Mouse (Mus musculus) kidney, postnatal 25 days (tissue): ENCODE results near the gene Fbln2.

ENCODE experiments used
- DNase-seq, 2 experiments: peaks; one replicate each; pipeline ENCODE4 v3.0.0; 2021; ENCODE audit warnings: mixed read lengths in 2 of 2

Fbln2 gene

DNA sequence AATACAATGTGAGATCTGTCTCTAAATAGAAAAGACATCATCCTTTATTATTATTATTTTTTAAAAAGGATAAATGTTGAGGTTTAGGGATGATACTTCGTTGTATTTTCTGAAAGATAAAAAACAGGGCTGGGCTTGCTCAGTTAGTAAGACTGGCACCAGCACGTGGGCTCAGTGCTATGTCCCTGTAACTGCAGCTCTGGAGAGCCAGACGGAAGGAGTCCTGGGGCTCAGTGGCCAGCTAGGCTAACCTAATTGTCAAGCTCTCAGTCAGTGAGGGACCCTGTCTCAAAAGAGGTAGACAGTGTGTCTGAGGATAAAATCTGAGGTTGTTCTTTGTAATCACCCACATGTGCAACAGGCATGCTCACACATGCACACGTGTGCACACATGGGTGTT is 19.3 kb downstream of the Fbln2 start:
- no peak for DNase-seq

DNA sequence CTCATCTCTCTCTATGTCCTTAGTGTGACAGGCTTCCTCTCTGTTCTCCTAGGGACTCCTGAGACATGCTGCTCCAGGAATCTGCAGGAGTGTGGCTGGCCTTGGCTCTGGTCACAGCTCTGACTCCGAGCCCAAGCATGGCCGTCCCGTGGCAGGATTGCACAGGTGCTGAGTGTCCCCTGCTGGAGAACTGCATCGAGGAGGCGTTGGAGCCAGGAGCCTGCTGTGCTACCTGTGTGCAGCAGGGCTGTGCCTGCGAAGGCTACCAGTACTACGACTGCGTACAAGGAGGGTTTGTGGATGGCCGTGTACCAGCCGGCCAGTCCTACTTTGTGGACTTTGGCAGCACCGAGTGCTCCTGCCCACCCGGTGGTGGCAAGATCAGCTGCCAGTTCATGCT is 20.8 kb downstream of the Fbln2 start:
- no peak for DNase-seq

DNA sequence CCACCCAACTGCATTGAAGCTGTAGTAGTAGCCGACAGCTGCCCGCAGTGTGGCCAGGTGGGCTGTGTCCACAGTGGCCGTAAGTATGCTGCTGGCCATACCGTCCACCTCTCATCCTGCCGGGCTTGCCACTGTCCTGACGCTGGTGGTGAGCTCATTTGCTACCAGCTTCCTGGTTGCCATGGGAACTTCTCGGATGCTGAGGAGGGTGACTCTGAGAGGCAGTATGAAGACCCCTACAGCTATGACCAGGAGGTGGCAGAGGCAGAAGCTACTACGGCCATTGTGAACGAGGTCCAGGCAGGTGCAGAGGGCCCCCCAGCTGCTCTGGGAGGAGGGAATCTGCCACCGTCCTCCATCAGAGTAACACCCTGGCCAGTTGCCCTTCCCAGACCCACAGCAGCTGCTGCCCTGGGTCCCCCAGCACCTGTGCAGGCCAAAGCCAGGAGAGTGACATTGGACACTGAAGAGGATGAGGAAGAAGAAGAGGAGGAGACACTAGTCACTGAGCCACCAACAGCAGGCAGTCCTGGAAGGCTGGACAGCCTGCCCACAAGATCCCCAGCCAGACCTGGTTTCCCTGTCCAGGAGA is 21.3 kb downstream of the Fbln2 start:
- DNase-seq, result no peak

DNA sequence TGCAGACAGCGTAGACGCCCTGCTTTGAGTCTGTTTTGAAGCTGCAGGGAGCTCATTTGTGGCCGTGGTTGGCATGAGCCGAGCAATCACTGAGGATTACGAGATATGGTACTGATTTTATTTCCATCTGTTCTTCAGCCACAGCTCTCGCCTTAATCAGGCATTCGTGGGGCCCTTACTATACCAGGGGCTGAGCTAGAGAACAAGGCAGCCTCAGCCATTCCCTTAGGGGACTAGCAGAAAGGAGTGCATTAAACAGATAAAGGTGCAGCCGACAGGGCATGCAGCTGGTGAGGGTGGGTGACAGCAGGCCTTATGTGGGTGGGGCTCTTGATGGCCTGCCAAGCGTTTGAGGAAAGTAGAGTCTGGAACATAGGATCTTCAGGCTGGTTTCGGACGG is 23.8 kb downstream of the Fbln2 start:
- no peak for DNase-seq

DNA sequence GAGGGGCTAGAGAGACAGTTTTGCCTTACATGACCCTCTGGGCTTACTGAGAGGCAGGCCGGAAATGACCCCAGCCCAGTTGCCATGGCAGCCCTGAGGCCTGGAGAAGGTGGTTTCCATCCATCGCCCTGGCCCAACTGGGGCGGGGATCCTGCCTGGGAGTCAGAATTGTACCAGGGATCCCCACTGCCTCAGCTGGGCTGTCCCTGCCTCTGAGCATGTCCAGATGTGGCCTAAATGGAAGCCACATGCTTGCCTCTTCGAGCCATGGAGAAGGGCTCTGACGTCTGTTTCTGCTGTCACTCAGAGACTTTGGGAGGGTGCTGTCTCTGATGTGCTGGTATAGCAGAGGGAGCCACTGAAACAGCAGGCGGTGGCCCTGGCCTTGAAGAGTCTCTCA is 24.2 kb downstream of the Fbln2 start:
- DNase-seq, result no peak

DNA sequence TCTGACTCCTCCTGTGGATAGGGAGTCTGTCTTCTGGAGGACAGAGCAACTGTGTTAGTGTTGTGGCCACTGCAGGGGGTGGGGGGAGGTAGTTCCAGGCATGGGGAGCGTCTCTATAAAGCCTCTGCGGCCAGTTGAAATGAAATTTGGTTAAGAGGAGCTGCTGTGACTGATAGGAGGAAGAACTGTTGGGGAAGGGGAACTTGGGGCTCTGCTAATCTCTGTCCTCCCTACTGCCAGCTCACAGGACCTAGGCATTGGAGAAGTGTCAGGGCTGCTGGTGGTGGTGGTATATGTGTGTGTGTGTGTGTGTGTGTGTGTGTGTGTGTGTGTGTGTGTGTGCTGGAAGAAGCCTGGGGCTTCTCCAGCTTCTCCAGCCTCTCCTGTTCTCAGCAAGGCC is 25.0 kb downstream of the Fbln2 start:
- no peak for DNase-seq

DNA sequence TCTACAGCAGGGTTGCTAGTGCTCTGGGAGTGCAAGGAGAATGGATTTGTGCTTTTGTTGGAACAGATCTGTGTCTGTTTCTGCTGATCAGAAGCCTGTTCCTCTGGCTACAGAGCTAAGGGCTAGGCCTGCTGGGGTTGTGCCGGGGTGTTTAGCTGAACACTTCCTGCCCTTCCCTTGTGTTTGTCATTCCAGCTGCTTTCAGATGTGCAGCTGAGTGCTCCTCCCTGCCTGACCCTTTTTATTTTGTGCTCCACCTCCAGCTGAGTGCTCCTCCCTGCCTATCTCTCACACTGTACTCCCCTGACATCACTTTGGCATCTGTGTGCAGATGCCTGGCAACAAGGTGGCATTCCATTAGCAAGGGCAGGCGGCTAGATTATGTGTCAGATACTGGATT is 28.3 kb downstream of the Fbln2 start:
- DNase-seq, result no peak

DNA sequence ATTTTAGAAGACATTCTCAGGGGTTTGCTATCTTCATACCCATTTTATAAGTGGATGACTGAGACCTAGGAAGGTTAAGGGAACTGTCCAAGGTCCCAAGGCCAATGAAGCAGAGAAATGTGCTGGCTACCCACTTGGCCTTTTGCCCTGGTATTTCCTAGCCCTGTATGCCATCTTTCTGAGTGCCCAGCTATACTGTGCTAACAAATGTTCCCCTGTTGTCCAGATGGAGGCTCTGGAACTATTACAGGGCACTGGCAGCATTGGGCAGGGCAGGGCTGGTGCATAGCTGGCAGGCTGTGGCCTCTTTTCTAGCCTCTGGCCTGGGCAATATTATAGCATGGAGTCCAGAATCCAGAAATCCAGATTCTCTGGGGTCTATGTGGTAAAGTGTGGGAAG is 28.7 kb downstream of the Fbln2 start:
- no peak for DNase-seq

DNA sequence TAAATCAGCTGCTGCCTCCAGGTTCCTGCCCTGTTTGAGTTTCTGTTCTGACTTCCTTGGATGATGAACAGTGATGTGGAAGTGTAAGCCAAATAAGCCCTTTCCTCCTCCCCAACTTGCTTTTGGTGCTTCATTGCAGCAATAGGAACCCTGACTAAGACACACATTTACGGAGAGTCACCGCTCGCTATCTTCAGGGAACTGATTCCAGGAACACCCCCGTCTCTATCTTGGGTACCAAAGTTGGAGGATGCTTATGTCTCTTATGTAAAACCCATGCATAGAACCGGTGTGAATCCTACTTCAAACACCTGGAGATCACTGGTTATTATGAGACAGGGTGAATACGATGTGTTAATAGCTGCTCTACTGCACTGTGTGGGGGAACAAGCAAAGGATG is 31.1 kb downstream of the Fbln2 start:
- no peak for DNase-seq

DNA sequence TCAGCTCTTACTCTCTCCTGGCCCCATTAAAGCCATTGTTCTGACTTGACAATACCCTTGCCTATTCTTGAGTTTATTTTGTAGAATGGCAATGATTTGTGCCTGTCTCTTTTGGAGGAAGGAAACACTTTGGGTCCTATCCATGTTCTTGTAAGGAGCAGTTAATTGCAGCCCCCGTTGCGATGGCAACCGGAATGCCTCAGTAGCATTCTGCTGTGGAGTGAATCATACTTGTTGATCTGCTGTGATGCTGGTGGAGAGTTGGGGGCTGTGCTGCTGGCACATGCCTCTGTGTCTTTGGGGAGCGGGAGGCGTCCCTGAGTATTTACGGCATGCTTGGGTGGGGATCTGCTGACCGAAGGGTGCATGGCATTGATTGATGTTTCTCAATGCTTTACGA is 32.1 kb downstream of the Fbln2 start:
- DNase-seq, result no peak

DNA sequence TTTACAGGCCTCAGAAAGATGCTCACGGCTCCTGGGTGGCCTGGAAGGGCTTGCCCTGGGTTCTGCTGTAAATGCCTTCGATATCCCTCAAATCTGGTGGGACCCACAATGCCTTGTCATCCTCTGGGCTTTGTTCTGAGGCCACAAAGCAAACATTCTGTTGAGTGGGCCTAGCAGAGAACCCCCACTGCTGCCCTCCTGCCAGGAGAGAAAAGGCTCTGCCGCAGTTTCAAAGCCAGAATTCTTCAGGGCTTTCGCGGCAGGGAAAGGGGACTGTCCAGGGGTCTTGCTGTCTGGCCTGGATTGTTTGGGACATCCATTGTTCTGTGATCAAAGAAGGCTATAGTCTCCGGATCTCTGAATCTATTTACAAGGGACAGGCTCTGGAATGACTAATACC is 33.1 kb downstream of the Fbln2 start:
- no peak for DNase-seq

DNA sequence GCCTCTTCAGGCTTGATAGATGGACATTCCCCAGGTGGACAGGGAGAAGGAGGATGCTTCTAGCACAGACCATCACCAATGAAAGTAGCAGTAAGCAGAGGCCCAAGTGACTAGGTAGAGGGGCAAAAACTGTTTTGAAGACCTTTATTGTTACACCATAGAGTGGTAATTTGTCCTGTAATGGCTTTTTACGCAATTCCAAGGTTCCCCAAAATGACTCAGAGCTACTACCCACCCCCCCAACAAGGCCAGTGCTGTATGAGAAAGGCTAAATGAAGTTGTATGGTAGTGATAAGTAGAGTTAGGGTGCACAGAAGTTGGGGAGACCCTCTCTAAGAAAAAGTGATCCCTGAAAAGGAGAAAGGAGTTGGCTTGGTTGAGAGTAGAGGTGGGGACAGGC is 35.1 kb downstream of the Fbln2 start:
- DNase-seq, result no peak

DNA sequence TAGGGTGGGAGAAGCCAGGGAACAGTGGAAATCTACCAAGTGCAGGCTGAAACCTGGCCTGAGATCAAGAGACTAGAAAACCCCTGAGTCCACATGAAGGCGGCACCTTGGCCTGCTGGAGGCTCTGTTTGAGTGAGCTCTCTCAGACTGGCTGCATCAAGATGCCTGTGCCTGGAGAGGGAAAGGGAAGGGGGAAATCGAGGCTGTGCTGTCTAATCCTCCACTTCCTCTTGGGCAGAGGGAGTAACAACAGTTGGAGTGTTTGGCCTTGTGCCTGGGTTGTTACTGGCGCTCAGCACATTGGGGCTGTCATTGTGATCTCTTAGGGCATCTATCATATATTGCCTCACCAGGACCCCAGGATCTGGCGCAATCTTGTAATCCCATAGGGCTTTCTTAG is 36.4 kb downstream of the Fbln2 start:
- peak in 1 of 2 experiments; percentile 14 for DNase-seq

DNA sequence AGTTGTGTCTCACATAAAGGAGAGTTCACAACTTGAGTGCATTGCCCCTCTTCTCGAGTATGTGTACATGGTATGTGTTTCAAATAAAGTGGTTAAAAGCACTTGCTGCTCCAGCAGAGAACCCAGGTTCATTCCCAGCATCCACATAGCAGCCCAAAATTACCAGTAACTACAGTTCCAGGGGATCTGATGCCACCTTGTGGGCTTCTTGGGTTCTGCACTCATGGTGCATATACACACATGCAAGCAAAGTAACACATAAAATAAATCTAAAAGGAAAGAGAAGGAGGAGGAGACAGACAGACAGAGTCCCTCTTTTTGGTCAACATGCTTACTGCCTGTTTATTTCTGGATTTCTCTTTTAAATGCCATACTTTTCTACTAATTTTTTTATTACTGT is 37.5 kb downstream of the Fbln2 start:
- no peak for DNase-seq

DNA sequence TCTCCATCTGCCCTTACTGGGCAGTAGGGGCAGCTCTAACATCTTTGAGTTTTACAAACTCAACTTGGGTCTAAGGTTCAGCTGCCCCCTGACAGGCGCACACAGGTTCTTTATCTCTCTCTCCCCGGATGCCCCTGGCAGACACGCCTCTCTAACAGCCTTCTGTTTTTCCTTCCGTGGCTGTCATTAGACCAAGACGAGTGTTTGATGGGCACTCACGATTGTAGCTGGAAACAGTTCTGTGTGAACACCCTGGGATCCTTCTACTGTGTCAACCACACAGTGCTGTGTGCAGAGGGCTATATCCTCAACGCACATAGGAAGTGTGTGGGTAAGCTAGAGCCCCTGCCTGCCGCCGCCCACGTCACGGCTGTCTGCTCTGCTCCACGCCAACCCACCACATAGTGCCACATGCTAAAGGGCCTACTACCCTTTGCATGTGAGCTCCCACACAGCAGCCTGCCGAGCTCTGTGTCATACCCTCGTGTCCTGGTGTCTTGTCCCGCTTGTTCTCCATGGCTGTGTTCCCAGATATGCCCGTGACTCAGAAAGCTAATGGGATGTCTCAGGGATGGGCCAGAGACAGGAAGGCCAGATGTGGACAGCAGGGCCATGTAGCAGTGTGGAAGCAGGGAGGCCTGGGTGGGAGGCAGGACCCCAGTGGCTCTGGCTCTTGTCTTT is 47.3 kb downstream of the Fbln2 start:
- no peak for DNase-seq

DNA sequence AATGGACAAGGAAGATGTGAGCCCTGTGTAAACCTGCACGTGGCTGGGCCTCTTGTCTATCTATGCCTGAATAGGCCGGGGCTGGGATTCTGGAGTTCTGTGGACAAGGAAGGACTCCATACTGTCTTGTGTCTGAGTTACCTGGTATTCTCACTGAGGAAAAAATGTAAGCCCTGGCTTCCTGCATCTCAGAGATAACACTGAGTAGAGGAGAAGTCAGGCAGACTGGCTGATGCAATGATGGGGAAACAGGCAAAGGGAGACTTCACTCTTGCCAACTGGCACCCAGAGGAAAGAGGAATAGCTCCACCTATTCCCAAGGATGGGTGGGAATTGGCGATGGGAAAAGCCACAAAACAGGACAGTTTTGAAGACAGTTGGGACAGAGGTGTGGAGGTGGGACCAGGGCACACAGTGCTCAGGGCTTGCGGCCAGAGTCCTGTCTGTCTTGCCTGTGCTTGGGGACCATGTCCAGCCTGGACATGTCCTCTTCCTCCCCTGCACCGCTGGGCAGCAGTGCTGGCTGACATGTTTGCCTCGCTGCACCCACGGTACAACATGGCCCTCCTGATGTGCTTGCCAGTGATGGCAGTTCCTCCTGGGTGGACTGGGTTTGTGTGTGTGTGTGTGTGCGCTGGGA is 48.2 kb downstream of the Fbln2 start:
- no peak for DNase-seq

DNA sequence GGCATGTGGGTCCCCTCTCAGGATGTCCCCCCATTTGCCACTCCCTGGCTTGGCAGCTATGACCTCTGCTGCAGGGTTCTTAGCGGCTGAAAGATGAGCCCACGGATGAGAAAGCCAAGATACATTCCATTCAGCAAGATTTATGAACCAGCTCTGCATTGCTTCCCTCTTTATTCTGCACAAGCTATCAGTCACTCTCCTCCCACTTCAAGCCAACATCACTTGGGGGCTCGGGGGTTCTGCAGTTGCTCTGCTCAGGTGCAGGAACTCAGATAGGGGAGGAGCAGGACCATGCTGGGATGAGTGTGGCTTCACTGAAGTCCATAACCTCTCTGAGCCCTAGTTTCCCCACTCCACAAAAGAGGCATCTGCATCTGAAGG is 48.7 kb downstream of the Fbln2 start:
- DNase-seq, result no peak

DNA sequence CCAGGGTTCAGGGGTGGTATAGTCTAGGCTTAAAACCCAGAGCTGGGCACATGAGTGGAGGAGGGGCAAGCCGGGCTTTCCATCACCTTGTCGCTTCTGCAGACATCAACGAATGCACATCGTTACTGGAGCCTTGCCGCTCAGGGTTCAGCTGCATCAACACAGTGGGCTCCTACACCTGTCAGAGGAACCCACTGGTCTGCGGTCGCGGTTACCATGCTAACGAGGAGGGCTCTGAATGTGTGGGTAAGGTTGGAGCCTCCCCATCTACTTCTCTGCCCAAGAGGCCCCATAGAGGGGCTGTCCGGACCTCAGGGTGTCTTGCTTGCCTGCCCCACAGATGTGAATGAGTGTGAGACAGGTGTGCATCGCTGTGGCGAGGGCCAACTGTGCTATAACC is 53.4 kb downstream of the Fbln2 start:
- DNase-seq, result no peak

DNA sequence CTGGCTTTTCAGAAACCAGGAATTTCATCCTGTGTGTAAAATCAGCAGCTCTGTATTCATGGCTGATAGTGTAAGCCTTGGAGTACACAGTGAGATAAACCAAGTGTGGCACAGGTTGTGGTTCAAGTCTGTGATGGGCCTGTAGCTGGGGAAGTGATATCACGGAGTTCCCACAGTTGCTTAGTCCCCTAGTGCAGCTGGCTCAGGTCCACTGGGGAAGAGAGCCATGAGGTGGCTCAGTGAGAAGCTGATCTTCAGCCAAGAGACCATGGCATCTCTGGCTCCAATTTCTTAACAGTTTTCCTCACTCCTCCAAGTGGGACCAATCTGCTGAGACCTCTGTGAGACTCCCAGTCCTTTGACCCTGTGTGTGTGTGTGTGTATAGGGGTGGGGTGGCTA is 54.4 kb downstream of the Fbln2 start:
- DNase-seq, result no peak

DNA sequence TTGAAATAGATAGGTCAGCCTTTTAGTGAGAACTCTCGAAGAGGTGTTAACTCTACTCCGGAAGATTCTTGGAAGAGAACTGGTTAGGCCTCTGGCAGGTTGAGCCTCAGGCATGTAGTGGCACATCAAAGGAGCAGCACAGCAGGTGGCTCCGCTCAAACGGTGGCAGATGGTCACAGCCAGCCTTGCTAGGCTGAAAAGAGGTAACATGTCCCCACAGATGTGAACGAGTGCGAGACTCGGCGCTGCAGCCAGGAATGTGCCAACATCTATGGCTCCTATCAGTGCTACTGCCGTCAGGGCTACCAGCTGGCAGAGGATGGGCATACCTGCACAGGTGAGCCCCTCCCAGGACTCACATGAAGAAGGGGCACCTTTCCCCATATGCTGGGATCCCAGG is 56.1 kb downstream of the Fbln2 start:
- no peak for DNase-seq

DNA sequence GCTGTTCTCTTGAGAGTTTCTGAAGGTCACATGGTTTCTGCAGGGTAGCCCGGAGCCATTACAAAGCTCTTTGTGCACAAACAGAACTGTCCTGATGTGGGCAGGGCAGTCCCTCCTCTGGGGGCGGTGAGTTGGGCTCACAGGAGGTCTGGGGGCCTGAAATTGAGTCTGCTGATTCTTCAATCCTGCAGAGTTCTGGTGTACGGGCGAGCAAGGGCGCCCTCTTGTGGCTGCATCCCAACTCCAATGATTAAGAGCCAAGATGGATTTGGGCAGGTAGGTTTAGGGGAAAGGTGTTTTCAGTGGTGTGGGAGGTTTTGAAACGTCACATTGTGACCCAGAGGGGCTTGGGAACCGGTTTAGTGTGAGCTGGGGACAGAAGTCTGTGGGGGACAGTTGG is 65.3 kb downstream of the Fbln2 start:
- peak; percentile 58 to 71 for DNase-seq

DNA sequence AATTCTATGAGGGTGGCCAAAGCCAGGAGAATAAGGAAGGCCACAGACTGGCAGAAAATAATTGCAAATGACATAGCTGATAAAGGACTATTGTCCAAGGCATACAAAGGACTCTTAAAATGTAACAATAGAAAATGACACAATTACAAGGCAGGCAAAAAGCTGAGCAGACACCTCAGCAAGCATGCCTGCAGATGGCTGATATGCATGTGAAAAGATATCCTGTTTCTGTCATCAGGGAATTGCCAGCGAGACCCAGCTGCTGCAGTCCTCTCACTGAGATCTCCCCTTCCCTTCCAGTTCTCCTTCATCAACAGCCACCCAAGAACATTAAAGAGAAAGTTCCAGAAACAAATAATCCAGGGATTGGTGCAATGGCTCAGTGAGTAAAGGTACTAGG is 66.0 kb downstream of the Fbln2 start:
- no peak for DNase-seq

DNA sequence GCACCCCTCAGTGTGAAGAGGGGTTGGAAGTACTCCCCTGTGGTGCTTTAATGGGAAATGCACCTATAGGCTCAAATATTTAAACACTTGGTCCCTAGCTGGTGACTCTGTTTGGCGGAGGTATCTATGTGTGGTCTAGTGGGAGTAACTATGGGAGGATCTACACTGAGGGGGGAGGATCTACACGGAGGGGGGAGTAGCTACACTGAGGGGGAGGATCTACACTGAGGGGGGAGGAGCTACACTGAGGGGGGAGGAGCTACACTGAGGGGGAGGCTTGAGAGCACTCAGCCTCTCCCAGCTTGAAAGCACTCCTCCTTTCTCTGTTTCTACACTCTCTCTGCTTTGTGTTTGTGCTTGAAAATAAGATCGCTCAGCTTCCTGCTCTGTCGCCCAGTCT is 67.2 kb downstream of the Fbln2 start:
- DNase-seq, result no peak

DNA sequence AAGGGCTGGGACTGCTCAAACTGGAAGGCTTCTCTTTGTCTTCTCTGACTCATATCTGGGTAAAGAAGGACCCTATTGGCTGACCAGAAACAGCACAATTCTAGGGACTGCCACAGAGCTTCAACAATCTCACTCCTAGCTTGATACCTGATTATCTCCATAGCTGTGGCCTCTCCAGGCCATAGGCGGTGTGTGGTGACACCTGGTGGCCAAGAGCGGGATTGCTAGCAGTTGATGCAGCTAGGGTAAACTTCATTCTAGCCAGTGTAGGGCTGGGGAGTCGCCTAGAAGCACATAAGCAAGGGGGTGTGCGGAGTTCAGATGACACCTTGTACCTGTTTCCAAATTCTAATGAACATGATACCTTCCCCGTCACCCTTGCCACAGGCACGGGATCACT is 69.0 kb downstream of the Fbln2 start:
- peak; percentile 80 to 93 for DNase-seq

DNA sequence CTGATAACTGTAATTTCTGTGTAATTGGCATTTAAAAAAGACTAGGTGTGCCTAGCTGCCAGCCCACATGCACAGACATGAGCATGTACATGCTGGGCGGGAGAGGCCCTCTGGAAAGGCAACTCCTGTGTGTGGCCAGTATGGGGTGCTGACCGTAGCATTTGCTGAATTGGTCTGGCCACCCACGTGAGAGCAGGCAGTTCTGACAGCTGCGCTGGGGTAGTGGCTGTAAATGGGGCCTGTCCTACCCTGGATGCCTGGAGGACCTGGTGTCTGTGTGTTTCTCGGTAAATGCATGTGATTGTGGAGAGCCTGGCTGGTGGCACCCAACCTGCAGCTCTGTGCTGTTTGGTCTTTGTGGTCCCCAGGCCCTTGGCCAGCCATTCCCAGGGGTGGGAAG is 69.5 kb downstream of the Fbln2 start:
- DNase-seq, result no peak
